Mouse (Mus musculus) small intestine, adult 2 months (tissue): ENCODE results near the gene Galr3. TPM values are rescaled to one million over a fixed set of nuclear protein-coding genes. Genes with fewer than 3 reads are reported as not detected.

Source experiments
- H3K27ac ChIP-seq: fragments of 200-500 bp; 2 replicates; pipeline ENCODE4 v1.5.1; 2012; ENCODE audit warnings: low read depth, low read length, control low read depth, inconsistent platforms; ENCODE audit not compliant: insufficient read depth
- H3K27me3 ChIP-seq: fragments of 200-500 bp; 2 replicates; pipeline ENCODE4 v1.6.1; 2012; ENCODE audit warnings: mild to moderate bottlenecking, moderate library complexity, low read length, inconsistent platforms; ENCODE audit not compliant: control insufficient read depth, insufficient read depth
- H3K36me3 ChIP-seq: fragments of 200-500 bp; 2 replicates; pipeline ENCODE4 v1.6.1; 2012; ENCODE audit warnings: mild to moderate bottlenecking, low read length, control low read depth, inconsistent platforms; ENCODE audit not compliant: control insufficient read depth, insufficient read depth
- H3K4me1 ChIP-seq: fragments of 200-500 bp; 2 replicates; pipeline ENCODE4 v1.6.1; 2012; ENCODE audit warnings: low read length, inconsistent platforms, mixed read lengths; ENCODE audit not compliant: control insufficient read depth, insufficient read depth, insufficient read length
- H3K4me3 ChIP-seq: fragments of 200-500 bp; 2 replicates; pipeline ENCODE4 v1.5.1; 2012; ENCODE audit warnings: low read depth, mild to moderate bottlenecking, control low read depth, inconsistent platforms, low read length, moderate library complexity
- CTCF ChIP-seq: fragments of 200-500 bp; IDR thresholded peaks from 2 replicates; pipeline ENCODE4 v1.5.1; 2012; ENCODE audit warnings: low read depth, mild to moderate bottlenecking, control low read depth, inconsistent platforms, low read length, moderate library complexity, mixed read lengths; ENCODE audit not compliant: insufficient replicate concordance, insufficient read length; ENCODE audit errors: extremely low read depth
- POLR2A ChIP-seq: fragments of 200-500 bp; IDR thresholded peaks from 2 replicates; pipeline ENCODE4 v1.6.1; 2012; ENCODE audit warnings: low read depth, mild to moderate bottlenecking, control low read depth, inconsistent platforms, low read length, moderate library complexity
- WGBS: fragments of 180-500 bp; shearing (Covaris S2); methylation state at CpG from one replicate; pipeline ENCODE4 v1.1.7; 2018; 5-methylcytosine and 5-hydroxymethylcytosine counted together
- polyA plus RNA-seq: library from polyadenylated mRNA; depleted of rRNA; stranded (reverse); fragments of >200 nt; gene quantifications from 2 replicates; pipeline ENCODE4 v1.2.3, GENCODE M21; 2012

The Galr3 gene
- polyA plus RNA-seq, 1 experiment: 2.2 TPM

- WGBS: 93% methylated on average over 7 of the region's 7 CpGs
- peaks cover 67% of the 10 kb centered on the region for H3K36me3 ChIP-seq
- TF ChIP-seq POLR2A (no peak), CTCF (no peak)
Measured at GRCm38 (mm10) chr15:79056601-79057000, 14.9 kb downstream of the Galr3 start.

GRCm38 (mm10) chr15:79057850-79058249, 16.2 kb downstream of the Galr3 start:
- Histone ChIP-seq H3K4me1 (peaks cover 2% of the 10 kb centered on the region; the same call in 1 of the 2 replicates), H3K27me3 (no peaks in the 10 kb centered on the region), H3K4me3 (no peak overlapping the region), H3K27ac (no peak overlapping the region), H3K36me3 (peaks cover 67% of the 10 kb centered on the region)
- WGBS: 93% methylated on average over 6 of the region's 6 CpGs
- no peak for TF ChIP-seq POLR2A

More at GRCm38 (mm10) chr15:79056601-79057000, 14.9 kb downstream of the Galr3 start:
- H3K27ac ChIP-seq: no peak overlapping the region
- H3K4me3 ChIP-seq: no peak overlapping the region
- H3K27me3 ChIP-seq: no peaks in the 10 kb centered on the region
- H3K4me1 ChIP-seq: peaks cover 3% of the 10 kb centered on the region

- H3K36me3 ChIP-seq: peaks cover 37% of the 10 kb centered on the region
- 57% methylated on average over 14 of the region's 14 CpGs for WGBS
- TF ChIP-seq POLR2A: no peak
- TF ChIP-seq CTCF: no peak
- H3K4me3 ChIP-seq: no peak overlapping the region
- no peak overlapping the region for H3K27ac ChIP-seq
- H3K4me1 ChIP-seq: peaks cover 8% of the 10 kb centered on the region
- H3K27me3 ChIP-seq: no peaks in the 10 kb centered on the region
Measured at GRCm38 (mm10) chr15:79060887-79061565, 19.3 kb downstream of the Galr3 start.

- H3K4me3 ChIP-seq: peak within 1 kb of the TSS; percentile 75
- H3K4me1 ChIP-seq: peaks cover 13% of the 10 kb centered on the region
- H3K27ac ChIP-seq: peak within 1 kb of the TSS; percentile 31
- H3K27me3 ChIP-seq: no peaks in the 10 kb centered on the region
- TF ChIP-seq CTCF (no peak), POLR2A (peak; percentile 73)
- under 1% methylated on average over 80 of the region's 80 CpGs for WGBS
- peaks cover 27% of the 10 kb centered on the region for H3K36me3 ChIP-seq
Measured at GRCm38 (mm10) chr15:79062376-79063159, 20.9 kb downstream of the Galr3 start, which contains the start of gene Ankrd54. Gene Ankrd54, minus strand, starts transcription at chr15:79062893.

GRCm38 (mm10) chr15:79063160-79063740, 21.6 kb downstream of the Galr3 start:
- Histone ChIP-seq H3K36me3 (peaks cover 21% of the 10 kb centered on the region), H3K27ac (0 out of 2 replicates have a peak overlapping the region, but pooled peaks have one; percentile 6), H3K4me3 (no peak overlapping the region), H3K27me3 (no peaks in the 10 kb centered on the region), H3K4me1 (peaks cover 18% of the 10 kb centered on the region)
- 4% methylated on average over 14 of the region's 14 CpGs for WGBS
- TF ChIP-seq POLR2A (no peak), CTCF (no peak)

- H3K27me3 ChIP-seq: no peaks in the 10 kb centered on the region
- H3K4me1 ChIP-seq: peaks cover 23% of the 10 kb centered on the region
- 47% methylated on average over 8 of the region's 8 CpGs for WGBS
- TF ChIP-seq POLR2A: no peak
- H3K4me3 ChIP-seq: no peak overlapping the region
- no peak overlapping the region for H3K27ac ChIP-seq
- peaks cover 2% of the 10 kb centered on the region for H3K36me3 ChIP-seq
Measured at GRCm38 (mm10) chr15:79065086-79065770, 23.5 kb downstream of the Galr3 start.
